Mouse (Mus musculus) myocyte (in vitro differentiated cells): ENCODE data around the gene Rit1. TPM values are rescaled to one million over a fixed set of nuclear protein-coding genes. Genes with fewer than 3 reads are reported as not detected.
A peak's percentile ranks its signal among the peaks of the same experiment; 100 is the strongest.
"Not testable (repeated sequence)": the region's sequence is repeated elsewhere in the genome, so short reads cannot be mapped to it uniquely, and the experiment has no call there.

ENCODE experiments used
- H3K27me3 ChIP-seq: one replicate; pipeline ENCODE4 v1.6.1; 2011; ENCODE audit not compliant: control insufficient read depth, insufficient read depth, insufficient read length
- H3K36me3 ChIP-seq: one replicate; pipeline ENCODE4 v1.6.1; 2011; ENCODE audit not compliant: control insufficient read depth, insufficient read depth
- H3K4me2 ChIP-seq: one replicate; pipeline ENCODE4 v1.6.1; 2011; ENCODE audit warnings: low read depth, control low read depth
- H3K4me3 ChIP-seq: one replicate; pipeline ENCODE4 v1.5.1; 2011; ENCODE audit warnings: mild to moderate bottlenecking, control low read depth, moderate library complexity
- H3K79me2 ChIP-seq: one replicate; pipeline ENCODE4 v1.6.1; 2011; ENCODE audit not compliant: control insufficient read depth, insufficient read depth
- H3ac ChIP-seq: one replicate; pipeline ENCODE4 v1.6.1; 2011; ENCODE audit not compliant: control insufficient read depth, insufficient read length
- CEBPB ChIP-seq: IDR thresholded peaks from 2 replicates; pipeline ENCODE4 v1.6.1; 2011; ENCODE audit warnings: mild to moderate bottlenecking, moderate library complexity; ENCODE audit not compliant: poor library complexity, insufficient read depth, severe bottlenecking
- E2F4 ChIP-seq: IDR thresholded peaks from one replicate; pipeline ENCODE4 v1.6.1; 2011; ENCODE audit warnings: mild to moderate bottlenecking, control low read depth, moderate library complexity; ENCODE audit not compliant: insufficient read depth
- MAX ChIP-seq: IDR thresholded peaks from one replicate; pipeline ENCODE4 v1.6.1; 2011; ENCODE audit warnings: low read depth, mild to moderate bottlenecking, control low read depth
- MYOD1 ChIP-seq, 3 experiments: IDR thresholded peaks; one replicate each; pipeline ENCODE4 v1.6.1; 2011; ENCODE audit warnings: control low read depth in 2 of 3, low read depth in 2 of 3, mild to moderate bottlenecking in 2 of 3, moderate library complexity in 1 of 3; ENCODE audit not compliant: insufficient read length in 2 of 3, control insufficient read depth in 1 of 3
- MYOG ChIP-seq, 3 experiments: IDR thresholded peaks; one replicate each; pipeline ENCODE4 v1.6.1; 2011; ENCODE audit warnings: control low read depth in 2 of 3, low read depth in 2 of 3, mild to moderate bottlenecking in 2 of 3; ENCODE audit not compliant: insufficient read length in 2 of 3, control insufficient read depth in 1 of 3, insufficient read depth in 1 of 3
- POLR2A ChIP-seq: IDR thresholded peaks from one replicate; pipeline ENCODE4 v1.6.1; 2011; ENCODE audit warnings: low read depth, mild to moderate bottlenecking, control low read depth, moderate library complexity; ENCODE audit not compliant: insufficient read length
- POLR2AphosphoS2 ChIP-seq: IDR thresholded peaks from one replicate; pipeline ENCODE4 v1.6.1; 2011; ENCODE audit warnings: low read depth, control low read depth; ENCODE audit not compliant: insufficient read length
- REST ChIP-seq: IDR thresholded peaks from one replicate; pipeline ENCODE4 v1.6.1; 2011; ENCODE audit warnings: mild to moderate bottlenecking, control low read depth, moderate library complexity; ENCODE audit not compliant: insufficient read depth, insufficient read length
- SRF ChIP-seq: IDR thresholded peaks from one replicate; pipeline ENCODE4 v1.6.1; 2011; ENCODE audit warnings: low read depth; ENCODE audit not compliant: control insufficient read depth, insufficient read length
- TCF12 ChIP-seq: IDR thresholded peaks from one replicate; pipeline ENCODE4 v1.6.1; 2011; ENCODE audit warnings: mild to moderate bottlenecking, control low read depth; ENCODE audit not compliant: poor library complexity, insufficient read depth, severe bottlenecking
- TCF3 ChIP-seq: IDR thresholded peaks from one replicate; pipeline ENCODE4 v1.6.1; 2011; ENCODE audit warnings: low read depth, control low read depth; ENCODE audit not compliant: insufficient read length
- USF1 ChIP-seq: IDR thresholded peaks from one replicate; pipeline ENCODE4 v1.6.1; 2011; ENCODE audit warnings: low read depth, mild to moderate bottlenecking, control low read depth, moderate library complexity
- polyA plus RNA-seq: library from polyadenylated mRNA; unstranded; fragments of >200 nt; fragmentation: generic; extraction: Trizol; gene quantifications from one replicate; pipeline ENCODE4 v1.2.1, GENCODE M21; 2012; ENCODE audit warnings: missing spikeins

Gene Rit1
- polyA plus RNA-seq, 1 experiment = 62.3 TPM

DNA sequence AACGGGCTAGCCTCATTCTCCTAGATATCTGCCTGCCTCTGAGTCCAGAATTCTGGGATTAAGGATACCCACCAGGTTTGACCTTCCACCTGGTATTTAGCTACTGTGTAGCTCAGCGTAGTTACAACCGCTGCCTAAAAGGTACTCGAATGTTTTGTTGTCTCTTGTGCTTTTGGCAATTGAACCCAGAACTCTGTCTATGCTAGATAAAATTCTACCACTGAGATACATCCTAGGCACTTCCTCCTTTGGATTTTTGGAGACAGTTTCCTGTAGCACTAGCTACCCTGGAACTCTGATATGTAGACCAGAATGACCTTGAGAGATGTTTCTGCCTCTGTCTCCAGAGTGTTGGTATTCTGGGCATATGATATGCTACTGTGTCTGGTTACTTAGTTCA, 2.9 kb upstream of the Rit1 start:
- H3K27me3 ChIP-seq = no peaks in the 10 kb centered on the region
- no peak overlapping the region for H3K4me3 ChIP-seq
- H3K4me2 ChIP-seq = no peak overlapping the region
- peaks cover 19% of the 10 kb centered on the region for H3K79me2 ChIP-seq
- H3ac ChIP-seq = no peak overlapping the region
- TF ChIP-seq TCF12 (no peak), POLR2AphosphoS2 (no peak), TCF3 (no peak), REST (no peak), POLR2A (no peak), USF1 (no peak), MAX (no peak), CEBPB (no peak), E2F4 (no peak), MYOD1 (IDR thresholded peaks at IDR 0.05; ENCODE audit: control insufficient read depth in 1 of 3, insufficient read length in 2 of 3, low read depth in 2 of 3) (no peak), MYOG (IDR thresholded peaks at IDR 0.05; ENCODE audit: control insufficient read depth in 1 of 3, insufficient read depth in 1 of 3, insufficient read length in 2 of 3, low read depth in 2 of 3) (no peak), SRF (no peak)
- H3K36me3 ChIP-seq = peaks cover 46% of the 10 kb centered on the region

DNA sequence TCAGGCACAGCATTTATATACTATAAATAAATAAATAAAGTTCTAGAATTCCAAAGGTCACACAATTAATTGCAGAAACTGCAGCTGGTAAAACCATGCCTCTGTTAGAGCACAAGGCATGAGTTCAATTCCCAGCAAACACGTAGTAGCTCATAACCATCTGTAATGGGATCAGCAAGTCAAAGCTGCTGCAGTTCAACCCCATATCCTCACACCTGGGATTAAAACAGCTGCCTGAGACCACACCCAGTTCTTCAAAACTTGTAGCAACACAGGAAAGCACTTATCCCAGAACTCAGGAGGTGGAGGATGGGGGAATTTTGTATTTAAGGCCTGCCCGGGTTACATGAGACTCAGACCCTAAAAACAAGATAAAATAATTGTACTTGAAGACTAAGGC, 1.9 kb upstream of the Rit1 start:
- Histone ChIP-seq H3K36me3 (peaks cover 46% of the 10 kb centered on the region), H3ac (no peak overlapping the region), H3K4me2 (no peak overlapping the region), H3K27me3 (no peaks in the 10 kb centered on the region), H3K79me2 (peaks cover 26% of the 10 kb centered on the region), H3K4me3 (no peak overlapping the region)
- TF ChIP-seq SRF = no peak
- no peak for TF ChIP-seq USF1
- no peak for TF ChIP-seq MYOG (IDR thresholded peaks at IDR 0.05; ENCODE audit: control insufficient read depth in 1 of 3, insufficient read depth in 1 of 3, insufficient read length in 2 of 3, low read depth in 2 of 3)

DNA sequence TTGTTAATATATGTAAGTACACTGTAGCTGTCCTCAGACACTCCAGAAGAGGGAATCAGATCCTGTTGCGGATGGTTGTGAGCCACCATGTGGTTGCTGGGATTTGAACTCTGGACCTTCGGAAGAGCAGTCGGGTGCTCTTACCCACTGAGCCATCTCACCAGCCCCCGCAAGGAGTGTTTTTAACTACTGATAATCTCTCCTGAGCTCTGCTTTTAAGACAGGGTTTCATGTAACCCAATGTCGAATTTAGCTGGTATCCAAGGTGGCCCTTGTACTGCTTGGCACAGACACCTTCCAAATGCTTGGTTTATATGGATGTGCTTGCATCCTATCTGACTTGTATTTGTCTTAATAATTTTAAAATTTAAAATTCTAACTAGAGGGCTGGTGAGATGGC, 922 bp upstream of the Rit1 start:
- not testable (repeated sequence) for H3K4me2 ChIP-seq, H3K27me3 ChIP-seq, H3K4me3 ChIP-seq, H3ac ChIP-seq
- H3K79me2 ChIP-seq = peaks cover 27% of the 10 kb centered on the region
- H3K36me3 ChIP-seq = peaks cover 44% of the 10 kb centered on the region

DNA sequence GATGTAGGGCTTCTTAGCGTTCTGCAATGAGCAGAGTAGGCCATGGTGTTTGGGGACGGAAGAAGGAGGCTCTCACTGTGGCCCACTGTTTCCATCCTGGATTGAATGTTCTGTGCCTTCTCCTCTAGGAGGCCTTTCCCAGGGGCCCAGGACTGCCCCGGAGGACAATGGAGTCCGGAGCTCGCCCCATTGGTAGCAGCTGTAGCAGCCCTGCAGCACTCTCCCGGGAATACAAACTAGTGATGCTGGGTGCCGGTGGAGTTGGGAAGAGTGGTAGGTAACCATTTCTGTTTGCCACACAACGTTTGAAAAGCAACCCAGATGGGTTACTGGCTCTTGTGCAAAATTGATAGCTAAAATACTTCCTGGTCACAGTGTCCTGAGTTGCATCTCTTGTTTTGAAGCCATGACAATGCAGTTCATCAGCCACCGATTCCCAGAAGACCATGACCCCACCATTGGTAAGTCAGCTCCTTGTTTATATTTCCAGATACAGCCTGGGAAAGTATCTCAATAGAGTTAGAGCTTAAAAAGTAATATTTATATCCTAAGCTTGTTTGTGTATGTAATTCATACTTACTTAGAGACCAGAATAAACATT, 660 bp downstream of the Rit1 start:
- Histone ChIP-seq H3K4me2 (peak overlapping the region; percentile 94), H3K27me3 (no peaks in the 10 kb centered on the region), H3K79me2 (peaks cover 27% of the 10 kb centered on the region), H3ac (peak overlapping the region; percentile 57), H3K4me3 (peak overlapping the region; percentile 91), H3K36me3 (peaks cover 29% of the 10 kb centered on the region)
- TF ChIP-seq POLR2AphosphoS2 = no peak

DNA sequence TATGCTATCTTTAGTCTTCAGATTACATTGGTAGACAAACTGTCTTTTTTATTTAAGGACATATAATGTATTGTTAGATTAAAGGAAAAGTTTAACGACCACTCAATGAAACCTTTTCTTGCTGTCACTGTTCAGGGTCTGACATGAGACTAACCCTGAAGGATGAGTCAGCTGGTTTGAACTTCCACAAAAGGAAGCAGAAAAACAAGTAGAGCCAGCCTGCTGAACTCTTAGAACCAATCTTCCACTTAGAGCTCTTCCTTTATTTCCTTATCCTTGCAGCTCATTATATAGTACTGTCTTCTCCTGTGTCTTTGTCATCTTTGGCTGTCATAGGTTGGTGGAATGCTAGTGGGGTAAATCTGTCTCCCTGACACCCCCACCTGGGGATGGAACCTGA, 1.2 kb downstream of the Rit1 start:
- TF ChIP-seq SRF (no peak), MAX (no peak), POLR2AphosphoS2 (no peak), CEBPB (no peak), REST (no peak), E2F4 (no peak), TCF3 (no peak), MYOG (IDR thresholded peaks at IDR 0.05; ENCODE audit: control insufficient read depth in 1 of 3, insufficient read depth in 1 of 3, insufficient read length in 2 of 3, low read depth in 2 of 3) (no peak), TCF12 (no peak), MYOD1 (IDR thresholded peaks at IDR 0.05; ENCODE audit: control insufficient read depth in 1 of 3, insufficient read length in 2 of 3, low read depth in 2 of 3) (no peak), POLR2A (no peak), USF1 (no peak)
- H3K4me2 ChIP-seq = peak overlapping the region; percentile 94
- H3K27me3 ChIP-seq = no peaks in the 10 kb centered on the region
- no peak overlapping the region for H3ac ChIP-seq
- peaks cover 27% of the 10 kb centered on the region for H3K79me2 ChIP-seq
- peak overlapping the region; percentile 91 for H3K4me3 ChIP-seq
- H3K36me3 ChIP-seq = peaks cover 26% of the 10 kb centered on the region

DNA sequence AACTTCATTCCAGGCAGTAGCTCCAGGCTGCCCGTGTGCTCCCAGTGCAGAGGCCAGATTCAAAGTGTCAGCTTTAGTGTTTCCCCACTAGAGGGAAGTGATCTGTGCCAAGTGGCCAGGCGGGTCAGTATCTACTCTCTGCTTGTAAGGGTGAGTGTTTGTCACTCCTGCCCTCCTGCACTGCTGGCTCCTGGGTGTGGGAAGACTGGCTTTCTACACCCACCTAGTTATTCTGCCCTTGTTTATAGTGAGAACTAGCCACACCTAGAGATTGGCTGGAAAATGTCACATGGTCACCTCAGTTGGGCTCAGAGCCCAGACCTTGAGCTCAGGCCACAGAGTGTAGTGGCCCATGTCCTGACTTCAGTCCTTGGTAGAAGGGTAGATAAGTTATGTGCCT, 2.5 kb downstream of the Rit1 start:
- Histone ChIP-seq H3K27me3 (no peaks in the 10 kb centered on the region), H3K4me2 (peak overlapping the region; percentile 35), H3K79me2 (peaks cover 27% of the 10 kb centered on the region), H3K4me3 (peak overlapping the region; percentile 91), H3K36me3 (peaks cover 22% of the 10 kb centered on the region), H3ac (no peak overlapping the region)
- TF ChIP-seq POLR2A (peak; percentile 29), TCF3 (no peak), USF1 (peak; percentile 61)
